Mouse (Mus musculus) neural tube, postnatal 0 days (tissue): ENCODE data around the gene Kcna4. TPM values are rescaled to one million over a fixed set of nuclear protein-coding genes. Genes with fewer than 3 reads are reported as not detected.

Experiments used
- polyA plus RNA-seq: library from polyadenylated mRNA; unstranded; fragments of >200 nt; fragmentation: Nextera tagmentation; extraction: Ambion mirVana; gene quantifications from 2 replicates; pipeline ENCODE4 v1.2.1, GENCODE M21; 2015

Kcna4 gene
- 6.8 and 7.1 TPM in 2 replicates for polyA plus RNA-seq

DNA sequence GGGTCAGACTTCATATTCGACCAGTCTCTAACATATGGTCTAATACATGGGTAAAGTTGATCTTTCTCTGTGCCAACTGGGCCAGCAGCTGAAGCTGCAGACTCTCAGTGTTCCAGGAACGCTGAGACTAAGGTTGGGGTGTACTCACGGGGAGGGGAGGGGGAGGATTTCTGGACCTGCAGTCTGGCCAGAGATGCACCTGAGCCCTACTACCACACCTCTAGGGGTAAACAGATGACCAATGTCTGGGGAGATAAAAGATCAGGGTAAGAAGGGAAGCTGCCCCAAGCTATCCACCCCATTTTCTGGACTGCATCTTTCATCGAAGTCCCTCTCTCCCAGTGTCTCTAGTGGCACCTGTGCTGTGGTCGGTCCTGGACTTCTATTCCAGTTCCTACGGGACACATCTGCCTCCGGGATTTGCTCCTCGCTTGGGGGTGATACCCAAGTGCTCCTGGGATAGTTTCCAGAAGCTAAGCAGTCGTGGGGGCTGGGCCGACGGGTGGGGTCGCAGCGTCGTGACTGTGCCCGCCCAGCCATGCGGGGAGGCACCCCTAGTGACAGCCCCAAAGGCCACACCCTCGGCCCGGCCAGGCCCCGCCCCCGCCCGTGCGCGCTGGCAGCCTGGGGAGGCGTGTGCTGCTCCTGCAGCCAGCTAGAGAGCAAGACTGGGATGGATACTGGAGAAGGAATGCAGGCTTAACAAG, at the start of gene Kcna4:
Gene Kcna4, plus strand, starts transcription at position 650 of the 707 bp plus-strand sequence.

Other genes starting within 250 kb of the Kcna4 start
- not detected in 2 replicates for gene Fshb, start 231.0 kb upstream of the Kcna4 start, polyA plus RNA-seq